Mouse (Mus musculus): Measurements from ENCODE around the gene Nr1h2. TPM values are rescaled to one million over a fixed set of nuclear protein-coding genes. Genes with fewer than 3 reads are reported as not detected.

The Nr1h2 gene
- polyA plus RNA-seq, 1 experiment from 2014 or later = 70.4 TPM

GRCm38 (mm10) chr7:44547041-44547440, 6.7 kb downstream of the Nr1h2 start:
- no peak for ATAC-seq (ENCODE audit: low FRiP score, low read depth)
- H3K27ac ChIP-seq (replicated peaks) = no peak overlapping the region
- 95% methylated on average over 13 of the region's 13 CpGs for WGBS
- no peaks in the 10 kb centered on the region for H3K9me3 ChIP-seq
- no peaks in the 10 kb centered on the region for H3K27me3 ChIP-seq
- no peak overlapping the region for H3K4me3 ChIP-seq
- H3K36me3 ChIP-seq = peaks cover 12% of the 10 kb centered on the region
- no peak overlapping the region for H3K9ac ChIP-seq
- H3K4me1 ChIP-seq (replicated peaks) = peaks cover 13% of the 10 kb centered on the region
- peak overlapping the region; percentile 99; the same call in 1 of the 2 replicates for H3K4me2 ChIP-seq

- WGBS = 98% methylated on average over 3 of the region's 3 CpGs
- ATAC-seq (ENCODE audit: low FRiP score, low read depth) = no peak
- H3K9me3 ChIP-seq = no peaks in the 10 kb centered on the region
- no peaks in the 10 kb centered on the region for H3K27me3 ChIP-seq
- H3K4me2 ChIP-seq = no peak overlapping the region
- no peak overlapping the region for H3K9ac ChIP-seq
- peaks cover 13% of the 10 kb centered on the region for H3K4me1 ChIP-seq (replicated peaks)
- H3K36me3 ChIP-seq = peaks cover 9% of the 10 kb centered on the region
- no peak overlapping the region for H3K4me3 ChIP-seq
- H3K27ac ChIP-seq (replicated peaks) = no peak overlapping the region
Measured at GRCm38 (mm10) chr7:44546274-44546673, 7.5 kb downstream of the Nr1h2 start.

- no peak for ATAC-seq (ENCODE audit: low FRiP score, low read depth)
Measured at GRCm38 (mm10) chr7:44543071-44543470, 10.7 kb downstream of the Nr1h2 start.

GRCm38 (mm10) chr7:44542555-44542954, 11.2 kb downstream of the Nr1h2 start:
- no peak overlapping the region for H3K27ac ChIP-seq (replicated peaks)
- H3K4me3 ChIP-seq = no peak overlapping the region
- no peak for ATAC-seq (ENCODE audit: low FRiP score, low read depth)
- no peak overlapping the region for H3K4me2 ChIP-seq
- H3K9me3 ChIP-seq = no peaks in the 10 kb centered on the region
- no peaks in the 10 kb centered on the region for H3K27me3 ChIP-seq
- peaks cover 6% of the 10 kb centered on the region; the same call in 1 of the 2 replicates for H3K36me3 ChIP-seq
- peaks cover 3% of the 10 kb centered on the region for H3K4me1 ChIP-seq (replicated peaks)
- WGBS = 96% methylated on average over 11 of the region's 11 CpGs
- H3K9ac ChIP-seq = no peak overlapping the region

More at GRCm38 (mm10) chr7:44543071-44543470, 10.7 kb downstream of the Nr1h2 start:
- H3K4me3 ChIP-seq = no peak overlapping the region
- WGBS = 76% methylated on average over 12 of the region's 12 CpGs
- H3K9ac ChIP-seq = no peak overlapping the region
- H3K36me3 ChIP-seq = peaks cover 6% of the 10 kb centered on the region; the same call in 1 of the 2 replicates
- H3K4me2 ChIP-seq = no peak overlapping the region
- no peak overlapping the region for H3K27ac ChIP-seq (replicated peaks)
- no peaks in the 10 kb centered on the region for H3K27me3 ChIP-seq
- H3K9me3 ChIP-seq = no peaks in the 10 kb centered on the region
- H3K4me1 ChIP-seq (replicated peaks) = peaks cover 8% of the 10 kb centered on the region

GRCm38 (mm10) chr7:44538756-44539624, 14.8 kb downstream of the Nr1h2 start:
- H3K9me3 ChIP-seq = no peaks in the 10 kb centered on the region
- WGBS = 92% methylated on average over 41 of the region's 41 CpGs
- ATAC-seq (ENCODE audit: low FRiP score, low read depth) = no peak

GRCm38 (mm10) chr7:44537496-44537895, 16.3 kb downstream of the Nr1h2 start:
- no peaks in the 10 kb centered on the region for H3K4me1 ChIP-seq (replicated peaks)
- no peak overlapping the region for H3K27ac ChIP-seq (replicated peaks)
- ATAC-seq (ENCODE audit: low FRiP score, low read depth) = no peak
- no peak overlapping the region for H3K4me2 ChIP-seq
- H3K27me3 ChIP-seq = no peaks in the 10 kb centered on the region
- H3K36me3 ChIP-seq = peaks cover 6% of the 10 kb centered on the region; the same call in 1 of the 2 replicates
- no peak overlapping the region for H3K4me3 ChIP-seq
- no peaks in the 10 kb centered on the region for H3K9me3 ChIP-seq
- no peak overlapping the region for H3K9ac ChIP-seq
- 90% methylated on average over 13 of the region's 13 CpGs for WGBS

More at GRCm38 (mm10) chr7:44538756-44539624, 14.8 kb downstream of the Nr1h2 start:
- H3K27me3 ChIP-seq = no peaks in the 10 kb centered on the region
- no peak overlapping the region for H3K27ac ChIP-seq (replicated peaks)
- no peak overlapping the region for H3K4me2 ChIP-seq
- no peak overlapping the region for H3K4me3 ChIP-seq
- H3K9ac ChIP-seq = no peak overlapping the region
- H3K4me1 ChIP-seq (replicated peaks) = no peaks in the 10 kb centered on the region
- H3K36me3 ChIP-seq = peaks cover 6% of the 10 kb centered on the region; the same call in 1 of the 2 replicates

GRCm38 (mm10) chr7:44537009-44537408, 16.7 kb downstream of the Nr1h2 start:
- H3K9ac ChIP-seq = no peak overlapping the region
- no peak overlapping the region for H3K4me2 ChIP-seq
- ATAC-seq (ENCODE audit: low FRiP score, low read depth) = no peak
- WGBS = 84% methylated on average over 7 of the region's 7 CpGs
- no peak overlapping the region for H3K4me3 ChIP-seq
- no peaks in the 10 kb centered on the region for H3K4me1 ChIP-seq (replicated peaks)
- H3K36me3 ChIP-seq = peaks cover 6% of the 10 kb centered on the region; the same call in 1 of the 2 replicates
- H3K9me3 ChIP-seq = no peaks in the 10 kb centered on the region
- H3K27me3 ChIP-seq = no peaks in the 10 kb centered on the region
- H3K27ac ChIP-seq (replicated peaks) = no peak overlapping the region

GRCm38 (mm10) chr7:44536590-44536968, 17.2 kb downstream of the Nr1h2 start:
- 77% methylated on average over 6 of the region's 6 CpGs for WGBS
- H3K4me1 ChIP-seq (replicated peaks) = no peaks in the 10 kb centered on the region
- no peak overlapping the region for H3K9ac ChIP-seq
- H3K4me3 ChIP-seq = no peak overlapping the region
- no peak overlapping the region for H3K27ac ChIP-seq (replicated peaks)
- H3K36me3 ChIP-seq = peaks cover 6% of the 10 kb centered on the region; the same call in 1 of the 2 replicates
- ATAC-seq (ENCODE audit: low FRiP score, low read depth) = no peak
- no peaks in the 10 kb centered on the region for H3K9me3 ChIP-seq
- no peaks in the 10 kb centered on the region for H3K27me3 ChIP-seq
- H3K4me2 ChIP-seq = no peak overlapping the region

- H3K4me1 ChIP-seq (replicated peaks) = no peaks in the 10 kb centered on the region
- no peaks in the 10 kb centered on the region for H3K27me3 ChIP-seq
- H3K9ac ChIP-seq = no peak overlapping the region
- no peaks in the 10 kb centered on the region for H3K9me3 ChIP-seq
- H3K4me3 ChIP-seq = no peak overlapping the region
- H3K4me2 ChIP-seq = no peak overlapping the region
- peaks cover 3% of the 10 kb centered on the region; the same call in 1 of the 2 replicates for H3K36me3 ChIP-seq
- no peak overlapping the region for H3K27ac ChIP-seq (replicated peaks)
- ATAC-seq (ENCODE audit: low FRiP score, low read depth) = no peak
- WGBS = 92% methylated on average over 27 of the region's 27 CpGs
Measured at GRCm38 (mm10) chr7:44535657-44536589, 17.8 kb downstream of the Nr1h2 start.

- no peaks in the 10 kb centered on the region for H3K27me3 ChIP-seq
- no peaks in the 10 kb centered on the region for H3K36me3 ChIP-seq
- no peak overlapping the region for H3K9ac ChIP-seq
- no peaks in the 10 kb centered on the region for H3K4me1 ChIP-seq (replicated peaks)
- no peak overlapping the region for H3K27ac ChIP-seq (replicated peaks)
- H3K4me2 ChIP-seq = no peak overlapping the region
- ATAC-seq (ENCODE audit: low FRiP score, low read depth) = no peak
- no peak overlapping the region for H3K4me3 ChIP-seq
- H3K9me3 ChIP-seq = no peaks in the 10 kb centered on the region
- 93% methylated on average over 19 of the region's 19 CpGs for WGBS
Measured at GRCm38 (mm10) chr7:44534656-44535441, 18.9 kb downstream of the Nr1h2 start.

GRCm38 (mm10) chr7:44534242-44534641, 19.5 kb downstream of the Nr1h2 start:
- no peaks in the 10 kb centered on the region for H3K9me3 ChIP-seq
- H3K4me1 ChIP-seq (replicated peaks) = no peaks in the 10 kb centered on the region
- 0 out of 2 replicates have a peak, but pooled peaks cover 1% of the 10 kb centered on the region for H3K27me3 ChIP-seq
- no peak overlapping the region for H3K9ac ChIP-seq
- no peak overlapping the region for H3K27ac ChIP-seq (replicated peaks)
- no peak overlapping the region for H3K4me2 ChIP-seq
- H3K4me3 ChIP-seq = no peak overlapping the region
- no peak for ATAC-seq (ENCODE audit: low FRiP score, low read depth)
- no peaks in the 10 kb centered on the region for H3K36me3 ChIP-seq
- WGBS = 91% methylated on average over 13 of the region's 13 CpGs
